Mouse (Mus musculus) forebrain, embryonic 15.5 days (tissue): ENCODE measurements around the gene Ptpn14. TPM values are rescaled to one million over a fixed set of nuclear protein-coding genes. Genes with fewer than 3 reads are reported as not detected.

Experiments
- ATAC-seq: fragments of 200-750 bp; cut with Nextera tagmentation; replicated peaks from 2 replicates; pipeline ENCODE4 v1.8.0; 2017; ENCODE audit warnings: mild to moderate bottlenecking, moderate TSS enrichment, moderate library complexity
- H3K27ac ChIP-seq: fragments of 300-500 bp; sonication (generic); replicated peaks from 2 replicates; pipeline ENCODE4 v1.5.1; 2015; ENCODE audit warnings: mild to moderate bottlenecking, inconsistent platforms
- H3K27me3 ChIP-seq: fragments of 300-500 bp; sonication (generic); 2 replicates; pipeline ENCODE4 v1.6.1; 2015; ENCODE audit warnings: inconsistent platforms
- H3K36me3 ChIP-seq: fragments of 300-500 bp; sonication (generic); 2 replicates; pipeline ENCODE4 v1.6.1; 2015; ENCODE audit warnings: mild to moderate bottlenecking, inconsistent platforms
- H3K4me1 ChIP-seq: fragments of 300-500 bp; sonication (generic); 2 replicates; pipeline ENCODE4 v1.6.1; 2015; ENCODE audit warnings: inconsistent platforms
- H3K4me2 ChIP-seq: fragments of 300-500 bp; sonication (generic); replicated peaks from 2 replicates; pipeline ENCODE4 v1.6.1; 2015; ENCODE audit warnings: mild to moderate bottlenecking, inconsistent platforms
- H3K4me3 ChIP-seq: fragments of 300-500 bp; sonication (generic); 2 replicates; pipeline ENCODE4 v1.5.1; 2015; ENCODE audit warnings: mild to moderate bottlenecking, inconsistent platforms
- H3K9ac ChIP-seq: fragments of 300-500 bp; sonication (generic); replicated peaks from 2 replicates; pipeline ENCODE4 v1.6.1; 2015; ENCODE audit warnings: mild to moderate bottlenecking, inconsistent platforms
- H3K9me3 ChIP-seq: fragments of 300-500 bp; sonication (generic); 2 replicates; pipeline ENCODE4 v1.6.1; 2016; ENCODE audit warnings: inconsistent platforms
- WGBS: fragments of 180-500 bp; shearing (Covaris S2); methylation state at CpG from one replicate; pipeline ENCODE4 v1.1.7; 2015; ENCODE audit warnings: mixed read lengths; 5-methylcytosine and 5-hydroxymethylcytosine counted together
- polyA plus RNA-seq: library from polyadenylated mRNA; unstranded; fragments of >200 nt; fragmentation: Nextera tagmentation; extraction: Ambion mirVana; gene quantifications from 2 replicates; pipeline ENCODE4 v1.2.1, GENCODE M21; 2015

The Ptpn14 gene
- polyA plus RNA-seq, 1 experiment from 2014 or later, result 0.64 TPM

DNA sequence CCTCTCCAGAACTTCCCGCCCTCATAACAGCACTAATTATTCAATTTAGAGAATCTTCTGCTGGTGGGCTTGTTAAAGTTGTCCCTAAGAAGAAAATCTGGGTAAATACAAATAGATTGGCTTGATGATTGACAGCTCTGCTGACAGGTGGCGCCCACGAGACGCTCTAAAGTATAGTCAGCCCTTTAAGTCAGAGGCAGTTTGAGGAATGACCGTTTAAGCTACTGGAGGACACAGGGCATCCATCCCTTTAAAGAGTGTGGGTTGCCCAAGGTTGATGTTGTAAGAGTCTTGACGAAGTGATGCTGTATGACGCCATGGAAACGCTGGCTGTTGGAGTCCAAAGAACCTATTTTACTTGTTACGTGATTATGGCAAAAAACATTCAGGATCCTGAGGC lies 136.2 kb downstream of the Ptpn14 start:
- peak overlapping the region; percentile 62 for H3K27ac ChIP-seq
- H3K36me3 ChIP-seq, result no peaks in the 10 kb centered on the region
- H3K9me3 ChIP-seq, result no peaks in the 10 kb centered on the region
- no peak for ATAC-seq
- peaks cover 17% of the 10 kb centered on the region for H3K4me1 ChIP-seq
- no peak overlapping the region for H3K4me3 ChIP-seq
- H3K9ac ChIP-seq, result no peak overlapping the region
- no peak overlapping the region for H3K4me2 ChIP-seq
- H3K27me3 ChIP-seq, result no peaks in the 10 kb centered on the region
- WGBS, result 63% methylated on average over 9 of the region's 9 CpGs

GRCm38 (mm10) chr1:189864846-189865560 lies 136.9 kb downstream of the Ptpn14 start:
- 50% methylated on average over 15 of the region's 15 CpGs for WGBS
- H3K4me1 ChIP-seq, result peaks cover 17% of the 10 kb centered on the region
- peak; percentile 76 for ATAC-seq

GRCm38 (mm10) chr1:189866621-189867020 lies 138.6 kb downstream of the Ptpn14 start:
- peaks cover 17% of the 10 kb centered on the region for H3K4me1 ChIP-seq
- WGBS, result 90% methylated on average over 6 of the region's 6 CpGs
- no peak overlapping the region for H3K4me2 ChIP-seq
- no peak overlapping the region for H3K9ac ChIP-seq
- no peak overlapping the region for H3K4me3 ChIP-seq
- no peaks in the 10 kb centered on the region for H3K36me3 ChIP-seq
- H3K27me3 ChIP-seq, result no peaks in the 10 kb centered on the region
- H3K27ac ChIP-seq, result no peak overlapping the region
- no peaks in the 10 kb centered on the region for H3K9me3 ChIP-seq
- no peak for ATAC-seq

More at GRCm38 (mm10) chr1:189864846-189865560, 136.9 kb downstream of the Ptpn14 start:
- H3K4me3 ChIP-seq, result no peak overlapping the region
- H3K27me3 ChIP-seq, result no peaks in the 10 kb centered on the region
- H3K4me2 ChIP-seq, result peak overlapping the region; percentile 9; the same call in 1 of the 2 replicates
- no peaks in the 10 kb centered on the region for H3K36me3 ChIP-seq
- no peak overlapping the region for H3K9ac ChIP-seq
- H3K9me3 ChIP-seq, result no peaks in the 10 kb centered on the region
- peak overlapping the region; percentile 62 for H3K27ac ChIP-seq

DNA sequence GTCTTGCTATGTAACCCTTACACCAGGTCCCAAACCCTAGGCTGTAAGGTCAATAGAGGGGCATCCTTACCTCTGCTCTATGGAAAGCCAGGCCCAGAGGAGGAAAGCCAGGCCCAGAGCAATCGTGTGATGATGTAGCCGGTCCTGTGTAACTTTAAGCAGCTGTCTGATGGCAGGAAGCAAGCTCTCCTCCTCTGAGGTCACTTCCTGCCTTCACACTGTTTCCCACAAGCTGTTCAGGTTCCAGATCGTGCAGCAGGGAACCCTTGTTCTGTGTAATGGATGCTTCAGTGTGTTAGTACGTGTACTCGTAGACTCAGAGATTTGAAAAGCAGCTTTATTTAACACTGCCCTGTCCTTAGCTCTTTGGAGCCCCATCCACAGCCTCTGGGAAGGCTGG lies 139.0 kb downstream of the Ptpn14 start:
- Histone ChIP-seq H3K4me1 (peaks cover 17% of the 10 kb centered on the region), H3K27me3 (no peaks in the 10 kb centered on the region), H3K9ac (no peak overlapping the region), H3K9me3 (no peaks in the 10 kb centered on the region), H3K4me3 (no peak overlapping the region), H3K4me2 (no peak overlapping the region), H3K36me3 (no peaks in the 10 kb centered on the region), H3K27ac (no peak overlapping the region)
- no peak for ATAC-seq
- 74% methylated on average over 5 of the region's 5 CpGs for WGBS

- ATAC-seq, result no peak
- 70% methylated on average over 9 of the region's 9 CpGs for WGBS
- no peaks in the 10 kb centered on the region for H3K36me3 ChIP-seq
Observed at GRCm38 (mm10) chr1:189867497-189867896, 139.4 kb downstream of the Ptpn14 start.

GRCm38 (mm10) chr1:189868036-189868435 lies 140.0 kb downstream of the Ptpn14 start:
- no peaks in the 10 kb centered on the region for H3K36me3 ChIP-seq
- ATAC-seq, result no peak
- no peaks in the 10 kb centered on the region for H3K27me3 ChIP-seq
- no peaks in the 10 kb centered on the region for H3K9me3 ChIP-seq
- peaks cover 17% of the 10 kb centered on the region for H3K4me1 ChIP-seq
- 88% methylated on average over 10 of the region's 10 CpGs for WGBS
- no peak overlapping the region for H3K4me3 ChIP-seq
- no peak overlapping the region for H3K9ac ChIP-seq
- no peak overlapping the region for H3K4me2 ChIP-seq
- H3K27ac ChIP-seq, result no peak overlapping the region

More at GRCm38 (mm10) chr1:189867497-189867896, 139.4 kb downstream of the Ptpn14 start:
- no peak overlapping the region for H3K27ac ChIP-seq
- no peak overlapping the region for H3K4me3 ChIP-seq
- H3K9ac ChIP-seq, result no peak overlapping the region
- no peak overlapping the region for H3K4me2 ChIP-seq
- H3K27me3 ChIP-seq, result no peaks in the 10 kb centered on the region
- peaks cover 17% of the 10 kb centered on the region for H3K4me1 ChIP-seq
- H3K9me3 ChIP-seq, result no peaks in the 10 kb centered on the region

DNA sequence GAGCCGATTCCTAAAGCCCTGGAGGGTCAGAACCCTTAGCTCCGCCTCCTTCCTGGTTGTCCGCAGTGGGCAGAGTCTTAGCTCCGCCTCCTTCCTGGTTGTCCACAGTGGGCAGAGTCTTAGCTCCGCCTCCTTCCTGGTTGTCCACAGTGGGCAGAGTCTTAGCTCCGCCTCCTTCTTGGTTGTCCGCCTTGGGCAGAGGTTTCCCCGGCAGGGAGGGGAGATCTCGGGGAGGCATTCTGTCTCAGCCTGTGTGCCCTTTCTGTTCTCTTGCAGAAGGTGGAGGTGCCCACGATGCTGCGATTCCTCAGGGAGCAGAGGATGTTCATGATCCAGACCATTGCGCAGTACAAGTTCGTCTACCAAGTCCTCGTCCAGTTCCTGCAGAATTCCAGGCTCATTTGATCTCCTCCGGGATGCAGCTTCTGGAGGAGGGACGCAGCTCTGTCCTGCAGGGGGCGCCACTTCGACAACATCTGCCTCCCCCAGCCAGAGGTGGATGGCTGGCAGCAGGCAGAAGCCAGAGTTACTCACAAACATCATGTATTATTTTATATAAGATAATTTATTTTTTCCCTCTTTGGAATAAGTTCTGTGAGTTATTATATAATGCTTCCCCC lies 141.7 kb downstream of the Ptpn14 start:
- peaks cover 10% of the 10 kb centered on the region for H3K4me1 ChIP-seq
- H3K27ac ChIP-seq, result no peak overlapping the region
- H3K36me3 ChIP-seq, result no peaks in the 10 kb centered on the region
- H3K4me3 ChIP-seq, result no peak overlapping the region
- 89% methylated on average over 18 of the region's 18 CpGs for WGBS
- H3K4me2 ChIP-seq, result no peak overlapping the region
- no peak overlapping the region for H3K9ac ChIP-seq
- no peaks in the 10 kb centered on the region for H3K9me3 ChIP-seq
- no peak for ATAC-seq
- H3K27me3 ChIP-seq, result no peaks in the 10 kb centered on the region

DNA sequence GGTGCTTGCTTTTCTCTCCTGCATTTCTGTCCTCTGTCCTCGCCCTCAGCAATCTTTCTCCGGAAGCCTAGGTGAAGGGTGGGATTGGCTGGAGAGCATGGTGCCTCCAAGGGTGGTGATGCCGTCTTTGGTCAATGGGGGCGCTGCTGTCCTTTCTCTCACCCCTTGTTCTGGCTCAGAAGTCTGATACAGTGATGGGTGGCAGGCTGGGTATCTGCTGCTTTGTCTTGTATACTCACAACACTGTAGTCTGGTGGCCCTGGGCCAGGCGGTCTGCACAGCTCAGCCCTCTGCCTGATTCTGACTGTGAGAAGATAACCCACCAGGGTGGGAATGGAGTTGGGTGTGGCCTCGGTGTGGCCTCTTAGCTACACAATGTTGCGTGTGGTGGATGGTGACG lies 142.5 kb downstream of the Ptpn14 start:
- Histone ChIP-seq H3K27me3 (no peaks in the 10 kb centered on the region), H3K4me2 (no peak overlapping the region), H3K36me3 (no peaks in the 10 kb centered on the region), H3K27ac (no peak overlapping the region), H3K4me3 (no peak overlapping the region), H3K9me3 (no peaks in the 10 kb centered on the region), H3K4me1 (peaks cover 2% of the 10 kb centered on the region; the same call in 1 of the 2 replicates), H3K9ac (no peak overlapping the region)
- ATAC-seq, result no peak
- 83% methylated on average over 8 of the region's 8 CpGs for WGBS

DNA sequence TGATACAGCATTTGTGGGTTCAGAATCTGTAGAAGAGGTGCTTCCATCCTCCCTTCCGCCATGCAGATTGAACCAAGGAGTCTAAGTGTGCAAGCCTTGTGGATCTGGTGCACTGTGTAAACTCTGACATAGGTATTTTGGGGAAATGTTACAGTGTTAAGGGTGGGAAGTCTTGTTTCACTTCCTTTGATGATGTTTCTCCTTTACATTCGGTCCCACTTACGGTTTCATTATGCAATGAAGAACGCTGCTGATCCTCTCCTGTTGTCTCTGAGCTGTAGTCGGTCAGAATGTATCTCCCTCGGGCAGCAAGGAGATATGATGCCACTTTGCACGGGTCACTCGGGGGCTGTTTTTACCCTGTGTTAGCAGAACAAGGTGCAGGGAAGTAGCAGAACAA lies 143.6 kb downstream of the Ptpn14 start:
- no peaks in the 10 kb centered on the region for H3K36me3 ChIP-seq
- no peak overlapping the region for H3K27ac ChIP-seq
- H3K4me2 ChIP-seq, result no peak overlapping the region
- H3K27me3 ChIP-seq, result no peaks in the 10 kb centered on the region
- WGBS, result 92% methylated on average over 8 of the region's 8 CpGs
- H3K4me3 ChIP-seq, result no peak overlapping the region
- H3K9me3 ChIP-seq, result no peaks in the 10 kb centered on the region
- H3K4me1 ChIP-seq, result no peaks in the 10 kb centered on the region
- no peak for ATAC-seq
- no peak overlapping the region for H3K9ac ChIP-seq

DNA sequence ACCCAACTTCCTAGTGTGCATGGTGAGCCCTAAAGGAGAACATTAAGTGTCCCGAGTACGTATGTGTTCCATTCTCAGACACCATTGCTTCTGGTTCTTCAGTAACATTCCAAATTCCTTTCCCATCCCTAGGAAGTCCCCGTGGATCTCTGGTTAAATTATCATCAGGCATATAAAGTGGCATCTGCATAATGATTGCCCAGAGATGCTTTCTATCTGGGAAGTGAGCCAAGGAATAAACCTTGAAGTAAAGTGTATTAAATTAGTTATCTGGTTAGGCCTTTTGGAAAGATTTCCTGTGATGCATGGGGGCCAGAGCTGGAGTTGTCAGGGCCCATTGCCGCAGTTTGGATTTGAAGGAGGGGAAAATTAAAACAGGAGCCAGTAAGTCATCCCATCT lies 144.0 kb downstream of the Ptpn14 start:
- 65% methylated on average over 4 of the region's 4 CpGs for WGBS
- Histone ChIP-seq H3K4me1 (no peaks in the 10 kb centered on the region), H3K9me3 (no peaks in the 10 kb centered on the region)

GRCm38 (mm10) chr1:189873591-189873990 lies 145.5 kb downstream of the Ptpn14 start:
- ATAC-seq, result no peak
- Histone ChIP-seq H3K36me3 (no peaks in the 10 kb centered on the region), H3K27ac (no peak overlapping the region), H3K4me2 (no peak overlapping the region), H3K4me3 (no peak overlapping the region), H3K9ac (no peak overlapping the region), H3K27me3 (no peaks in the 10 kb centered on the region), H3K4me1 (no peaks in the 10 kb centered on the region), H3K9me3 (no peaks in the 10 kb centered on the region)
- WGBS, result 89% methylated on average over 8 of the region's 8 CpGs

More for the DNA sequence above, 144.0 kb downstream of the Ptpn14 start:
- H3K36me3 ChIP-seq, result no peaks in the 10 kb centered on the region
- H3K27me3 ChIP-seq, result no peaks in the 10 kb centered on the region
- no peak overlapping the region for H3K27ac ChIP-seq
- no peak for ATAC-seq
- H3K4me2 ChIP-seq, result no peak overlapping the region
- no peak overlapping the region for H3K4me3 ChIP-seq
- no peak overlapping the region for H3K9ac ChIP-seq

GRCm38 (mm10) chr1:189875439-189875861 lies 147.4 kb downstream of the Ptpn14 start:
- Histone ChIP-seq H3K9ac (no peak overlapping the region), H3K4me1 (no peaks in the 10 kb centered on the region), H3K4me2 (no peak overlapping the region), H3K9me3 (no peaks in the 10 kb centered on the region), H3K27ac (no peak overlapping the region), H3K27me3 (no peaks in the 10 kb centered on the region), H3K4me3 (no peak overlapping the region), H3K36me3 (no peaks in the 10 kb centered on the region)
- WGBS, result 43% methylated on average over 6 of the region's 6 CpGs
- ATAC-seq, result no peak
